24 mouse cellular contexts compared by ENCODE assay signal in the genomic region with DNA sequence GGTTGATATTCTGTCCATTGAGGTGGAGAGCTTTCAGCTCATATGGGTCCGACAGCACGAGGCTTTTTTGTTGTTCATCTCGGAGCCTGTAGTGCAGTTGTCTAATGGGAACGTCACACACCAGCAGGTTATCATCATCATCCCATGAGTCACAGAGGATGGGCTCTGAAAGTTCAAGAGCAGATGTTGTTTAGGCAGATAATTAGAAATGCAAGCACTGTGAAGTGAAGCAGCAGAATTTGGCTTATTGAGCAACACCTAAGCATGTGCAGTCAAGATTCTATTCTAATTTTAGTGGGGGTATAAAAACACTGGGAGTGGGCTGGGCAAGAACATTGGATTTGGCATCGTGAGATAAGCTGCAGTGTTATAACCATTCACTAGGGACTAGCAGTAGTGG. TPM values are rescaled to one million over a fixed set of nuclear protein-coding genes. Genes with fewer than 3 reads are reported as not detected.
"Had no signal": no experiment of that assay in that cellular context is flagged by ENCODE, and none has a peak within 500 bp of the region (broad histone marks: within the 10 kb centered on the region; RNA-seq: fewer than 3 reads in every experiment).

No protein-coding gene starts in this region.

- H3K36me3 ChIP-seq: limb, embryonic 10.5 days; limb, embryonic 13.5 days; liver, embryonic 13.5 days had no signal

- H3K4me2 ChIP-seq: limb, embryonic 13.5 days; liver, embryonic 13.5 days; lung, embryonic 14.5 days; midbrain, embryonic 11.5 days had no signal

- H3K27ac ChIP-seq: kidney, postnatal 0 days; layer of hippocampus, adult 2 months; limb, embryonic 10.5 days; limb, embryonic 13.5 days; liver, embryonic 13.5 days; stomach, postnatal 0 days had no signal

- H3K27me3 ChIP-seq: limb, embryonic 13.5 days; liver, embryonic 13.5 days had no signal

- H3K9me3 ChIP-seq: limb, embryonic 10.5 days; limb, embryonic 13.5 days; liver, embryonic 13.5 days had no signal

- H3K4me1 ChIP-seq: limb, embryonic 10.5 days; limb, embryonic 13.5 days had no signal

- H3K9ac ChIP-seq: limb, embryonic 13.5 days; liver, embryonic 13.5 days; lung, embryonic 14.5 days had no signal

- DNase-seq: kidney, adult 2 months; kidney, postnatal 25 days; layer of hippocampus, adult 9-11 months; liver; liver, embryonic 13.5 days; lung, embryonic 14.5 days; lung, postnatal 10 days; lung, postnatal 36 days; midbrain, embryonic 14.5 days; thymus, adult 2 months; thymus, postnatal 14 days; thymus, postnatal 4 days had no signal

- H3K4me3 ChIP-seq: layer of hippocampus, adult 2 months; limb, embryonic 10.5 days; limb, embryonic 13.5 days; liver, embryonic 13.5 days had no signal

RNA-seq across cellular contexts. Expression of a gene that starts 3.7 kb away (rescaled TPM):
- total RNA-seq: layer of hippocampus, adult 2 months; layer of hippocampus, postnatal 25 days; left cerebral cortex, postnatal 25 days; midbrain, postnatal 0 days had no signal
- polyA plus RNA-seq: kidney, embryonic 14.5 days; limb, embryonic 10.5 days; lung, embryonic 14.5 days; midbrain, embryonic 11.5 days; midbrain, embryonic 14.5 days; neural tube, embryonic 11.5 days had no signal

RNA-seq across cellular contexts. Expression of a gene that starts 57.5 kb away (rescaled TPM):
- polyA plus RNA-seq: kidney, adult 2 months; kidney, embryonic 14.5 days; kidney, postnatal 0 days; limb, embryonic 10.5 days; lung, embryonic 14.5 days; midbrain, embryonic 11.5 days; neural tube, embryonic 11.5 days; stomach, embryonic 14.5 days had no signal
